Mouse (Mus musculus): ENCODE data around the gene Ppih. TPM values are rescaled to one million over a fixed set of nuclear protein-coding genes. Genes with fewer than 3 reads are reported as not detected.

Ppih gene
- total RNA-seq, 1 experiment: 127 TPM

DNA sequence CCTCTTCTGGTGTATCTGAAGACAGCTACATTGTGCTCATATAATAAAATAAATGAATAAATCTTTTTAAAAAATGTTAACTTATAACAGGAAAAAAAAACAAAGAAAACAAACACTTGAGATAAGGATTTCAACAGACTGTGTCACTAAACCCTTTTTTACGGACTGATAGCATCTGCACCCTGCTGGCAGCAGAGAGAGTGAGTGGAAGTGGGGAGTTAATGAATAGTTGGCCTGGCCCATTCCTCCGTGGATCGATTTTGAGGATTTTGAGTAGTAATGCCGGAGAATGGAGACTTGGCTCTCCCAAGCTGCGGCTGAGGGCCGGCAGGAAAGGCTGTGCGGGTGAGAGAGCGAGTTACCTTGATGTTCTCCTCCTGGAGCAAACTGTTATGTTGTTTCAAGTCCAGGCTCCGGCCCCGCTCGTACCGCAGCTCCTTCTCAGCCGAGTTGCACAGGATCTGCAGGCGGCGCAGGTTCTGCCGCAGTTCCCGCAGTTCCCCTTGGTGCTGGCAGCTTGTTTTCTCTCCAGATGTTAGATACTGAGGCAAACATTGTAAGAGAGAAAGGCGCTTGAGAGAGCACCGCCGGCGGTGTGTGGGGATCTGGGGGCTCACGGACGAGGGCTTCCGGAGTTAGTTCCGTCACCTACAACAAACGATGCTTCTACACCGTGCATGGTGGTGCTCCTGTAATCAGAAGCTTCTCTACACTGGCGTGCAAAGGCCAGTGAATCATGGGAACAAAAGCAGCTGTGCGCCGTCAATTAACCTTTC, 39.0 kb upstream of the Ppih start:
- DNase-seq (ENCODE audit: low read depth, low spot score): no peak
- in situ Hi-C loops (cut with MboI; ENCODE audit: low sequenced_read_pairs in 2 of 2, unreplicated experiment in 2 of 2): no loop called here

DNA sequence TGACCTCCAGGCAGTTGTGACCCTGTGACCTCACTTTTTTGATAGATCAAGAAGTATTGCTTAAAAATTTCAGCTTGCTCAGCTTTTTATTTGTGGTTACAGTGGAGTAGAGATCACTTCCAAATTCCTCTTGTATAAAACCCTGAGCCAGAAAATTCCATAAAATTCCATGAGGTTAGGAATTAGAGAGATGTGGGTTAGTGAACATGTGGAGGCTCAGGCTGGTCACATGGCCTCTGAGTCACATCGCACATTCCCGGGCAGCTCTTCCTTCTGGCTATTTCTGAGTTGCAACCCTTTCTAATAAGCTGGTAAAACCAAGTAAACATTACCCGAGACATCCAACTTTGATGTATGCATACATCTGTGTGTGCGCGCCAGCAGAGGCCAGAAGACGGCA, 25.2 kb upstream of the Ppih start:
- Histone ChIP-seq H3K4me1 (ENCODE audit: control insufficient read depth in 2 of 2, insufficient read depth in 2 of 2, low read length in 2 of 2, poor library complexity in 1 of 2) (no peaks in the 10 kb centered on the region), H3K27ac (ENCODE audit: insufficient read depth, low read depth, low read length, poor library complexity, severe bottlenecking) (no peak overlapping the region), H3K36me3 (ENCODE audit: control insufficient read depth, insufficient read depth, low read length, poor library complexity, severe bottlenecking) (no peaks in the 10 kb centered on the region), H3K4me3 (ENCODE audit: insufficient read depth in 1 of 2, low read depth in 1 of 2, low read length in 2 of 2, poor library complexity in 1 of 2, severe bottlenecking in 1 of 2) (no peak overlapping the region), H3K9ac (ENCODE audit: insufficient read depth, low read depth, low read length, poor library complexity, severe bottlenecking) (no peak overlapping the region), H3K9me3 (ENCODE audit: control insufficient read depth, insufficient read depth, low read depth, low read length) (no peaks in the 10 kb centered on the region)
- in situ Hi-C loops (cut with MboI; ENCODE audit: low sequenced_read_pairs in 2 of 2, unreplicated experiment in 2 of 2): no loop called here
- TF ChIP-seq ZC3H11A (IDR thresholded peaks at IDR 0.05; ENCODE audit: borderline replicate concordance, low read depth, low read length) (no peak), MAFK (IDR thresholded peaks at IDR 0.05; ENCODE audit: insufficient read depth, low read depth, low read length) (no peak)
- no peak for DNase-seq (ENCODE audit: low read depth, low spot score)

More for the DNA sequence above, 39.0 kb upstream of the Ppih start:
- Histone ChIP-seq H3K9me3 (ENCODE audit: control insufficient read depth, insufficient read depth, low read depth, low read length) (no peaks in the 10 kb centered on the region), H3K9ac (ENCODE audit: insufficient read depth, low read depth, low read length, poor library complexity, severe bottlenecking) (peak overlapping the region; percentile 65), H3K27ac (ENCODE audit: insufficient read depth, low read depth, low read length, poor library complexity, severe bottlenecking) (0 out of 2 replicates have a peak overlapping the region, but pooled peaks have one; percentile 15), H3K4me3 (ENCODE audit: insufficient read depth in 1 of 2, low read depth in 1 of 2, low read length in 2 of 2, poor library complexity in 1 of 2, severe bottlenecking in 1 of 2) (peak overlapping the region; percentile 59 to 60), H3K4me1 (ENCODE audit: control insufficient read depth in 2 of 2, insufficient read depth in 2 of 2, low read length in 2 of 2, poor library complexity in 1 of 2) (no peaks in the 10 kb centered on the region), H3K36me3 (ENCODE audit: control insufficient read depth, insufficient read depth, low read length, poor library complexity, severe bottlenecking) (no peaks in the 10 kb centered on the region)
- no peak for TF ChIP-seq MAFK (IDR thresholded peaks at IDR 0.05; ENCODE audit: insufficient read depth, low read depth, low read length)
- no peak for TF ChIP-seq ZC3H11A (IDR thresholded peaks at IDR 0.05; ENCODE audit: borderline replicate concordance, low read depth, low read length)
- TF ChIP-seq CHD2 (IDR thresholded peaks at IDR 0.05; ENCODE audit: low read depth, low read length): no peak
- TF ChIP-seq HCFC1 (IDR thresholded peaks at IDR 0.05; ENCODE audit: borderline replicate concordance, insufficient read depth, low read length): no peak
- no peak for TF ChIP-seq ZNF384 (IDR thresholded peaks at IDR 0.05; ENCODE audit: low read depth, low read length)

DNA sequence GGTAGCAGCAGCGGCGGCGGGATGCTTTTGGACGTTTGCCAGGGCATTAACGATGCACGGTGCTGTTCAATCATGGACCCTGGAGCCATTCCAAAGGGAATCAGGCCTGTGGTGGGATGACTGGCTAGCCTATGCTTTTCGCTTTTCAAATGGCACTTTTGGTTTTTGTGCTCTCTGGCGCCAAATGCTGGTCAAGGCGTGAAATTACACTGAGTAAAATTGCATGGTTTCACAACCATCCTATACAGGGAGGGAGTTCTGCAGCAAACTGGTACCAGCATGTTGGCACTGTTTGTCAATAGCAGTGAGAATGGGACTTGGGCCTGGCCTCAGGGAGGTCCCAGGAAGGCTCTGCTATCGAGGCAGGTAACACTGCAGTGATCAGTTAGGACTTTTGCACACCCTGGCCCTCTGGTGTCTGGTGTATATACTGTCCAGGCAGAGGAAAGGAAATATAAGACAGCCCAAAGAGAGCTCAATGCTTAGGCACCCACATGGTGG, 18.6 kb upstream of the Ppih start:
- peak; percentile 62 for DNase-seq (ENCODE audit: low read depth, low spot score)
- TF ChIP-seq CHD2 (IDR thresholded peaks at IDR 0.05; ENCODE audit: low read depth, low read length) (no peak), ZNF384 (IDR thresholded peaks at IDR 0.05; ENCODE audit: low read depth, low read length) (no peak), ZC3H11A (IDR thresholded peaks at IDR 0.05; ENCODE audit: borderline replicate concordance, low read depth, low read length) (peak; percentile 12; the same call in 1 of the 2 replicates), MAFK (IDR thresholded peaks at IDR 0.05; ENCODE audit: insufficient read depth, low read depth, low read length) (no peak), HCFC1 (IDR thresholded peaks at IDR 0.05; ENCODE audit: borderline replicate concordance, insufficient read depth, low read length) (no peak)
- Histone ChIP-seq H3K36me3 (ENCODE audit: control insufficient read depth, insufficient read depth, low read length, poor library complexity, severe bottlenecking) (no peaks in the 10 kb centered on the region), H3K27ac (ENCODE audit: insufficient read depth, low read depth, low read length, poor library complexity, severe bottlenecking) (no peak overlapping the region), H3K9me3 (ENCODE audit: control insufficient read depth, insufficient read depth, low read depth, low read length) (no peaks in the 10 kb centered on the region), H3K9ac (ENCODE audit: insufficient read depth, low read depth, low read length, poor library complexity, severe bottlenecking) (no peak overlapping the region), H3K4me1 (ENCODE audit: control insufficient read depth in 2 of 2, insufficient read depth in 2 of 2, low read length in 2 of 2, poor library complexity in 1 of 2) (no peaks in the 10 kb centered on the region), H3K4me3 (ENCODE audit: insufficient read depth in 1 of 2, low read depth in 1 of 2, low read length in 2 of 2, poor library complexity in 1 of 2, severe bottlenecking in 1 of 2) (no peak overlapping the region)
- in situ Hi-C loops (cut with MboI; ENCODE audit: low sequenced_read_pairs in 2 of 2, unreplicated experiment in 2 of 2): no loop called here

DNA sequence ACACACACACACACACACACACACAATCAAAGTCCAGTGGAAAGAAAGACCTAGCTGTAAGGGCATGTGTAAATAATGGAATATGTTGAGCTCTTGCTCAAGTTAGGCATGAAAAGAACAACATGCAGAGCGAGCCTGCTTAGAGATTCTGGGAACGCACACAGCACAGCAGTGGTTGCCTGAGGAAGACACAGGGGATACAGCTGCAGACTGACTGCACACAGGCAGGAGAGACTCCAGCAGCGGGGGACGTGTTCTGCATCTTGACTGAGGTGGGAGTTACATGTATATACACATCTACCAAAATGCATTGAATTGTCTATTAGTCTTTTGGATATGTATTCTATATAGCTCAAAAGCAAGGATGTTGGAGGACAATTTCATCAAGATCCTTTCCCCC, 18.1 kb upstream of the Ppih start:
- TF ChIP-seq CHD2 (IDR thresholded peaks at IDR 0.05; ENCODE audit: low read depth, low read length) (no peak), HCFC1 (IDR thresholded peaks at IDR 0.05; ENCODE audit: borderline replicate concordance, insufficient read depth, low read length) (no peak), ZNF384 (IDR thresholded peaks at IDR 0.05; ENCODE audit: low read depth, low read length) (no peak), ZC3H11A (IDR thresholded peaks at IDR 0.05; ENCODE audit: borderline replicate concordance, low read depth, low read length) (no peak), MAFK (IDR thresholded peaks at IDR 0.05; ENCODE audit: insufficient read depth, low read depth, low read length) (no peak)
- Histone ChIP-seq H3K9ac (ENCODE audit: insufficient read depth, low read depth, low read length, poor library complexity, severe bottlenecking) (no peak overlapping the region), H3K27ac (ENCODE audit: insufficient read depth, low read depth, low read length, poor library complexity, severe bottlenecking) (no peak overlapping the region), H3K4me3 (ENCODE audit: insufficient read depth in 1 of 2, low read depth in 1 of 2, low read length in 2 of 2, poor library complexity in 1 of 2, severe bottlenecking in 1 of 2) (no peak overlapping the region), H3K36me3 (ENCODE audit: control insufficient read depth, insufficient read depth, low read length, poor library complexity, severe bottlenecking) (no peaks in the 10 kb centered on the region), H3K9me3 (ENCODE audit: control insufficient read depth, insufficient read depth, low read depth, low read length) (no peaks in the 10 kb centered on the region), H3K4me1 (ENCODE audit: control insufficient read depth in 2 of 2, insufficient read depth in 2 of 2, low read length in 2 of 2, poor library complexity in 1 of 2) (no peaks in the 10 kb centered on the region)
- DNase-seq (ENCODE audit: low read depth, low spot score): no peak
- in situ Hi-C loops (cut with MboI; ENCODE audit: low sequenced_read_pairs in 2 of 2, unreplicated experiment in 2 of 2): no loop called here
